ENCODE assay signal across 8 mouse cellular contexts in the genomic region with DNA sequence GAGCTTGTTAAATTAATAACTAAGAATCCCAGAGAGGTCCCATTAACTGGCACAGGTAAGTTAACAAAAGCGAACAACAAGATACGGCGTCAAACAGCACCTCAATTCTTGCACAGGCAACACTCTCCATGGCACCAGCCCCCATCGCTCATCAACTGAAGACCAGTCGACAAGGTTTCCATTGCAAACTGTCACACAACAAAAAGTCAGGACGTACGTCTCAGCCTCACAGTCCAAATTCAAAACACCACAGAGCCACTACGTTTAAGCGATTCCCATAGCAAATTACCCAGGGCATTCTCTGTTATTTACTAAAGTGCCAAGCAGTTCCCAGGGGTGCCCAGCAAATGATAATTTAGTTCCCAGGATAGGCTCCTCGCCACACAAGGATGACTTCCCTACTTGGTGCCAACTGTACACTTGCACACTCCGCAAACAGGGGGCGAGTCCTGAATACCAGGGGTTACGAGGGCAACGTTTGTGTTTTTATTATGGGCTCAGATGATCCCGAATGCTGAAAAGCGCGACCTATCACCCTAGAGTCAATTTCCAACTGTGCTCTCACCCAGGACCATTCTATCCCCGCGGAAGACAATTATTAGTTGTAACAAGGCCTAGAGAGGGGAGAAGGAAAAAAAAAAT. TPM values are rescaled to one million over a fixed set of nuclear protein-coding genes. Genes with fewer than 3 reads are reported as not detected.
DNase-seq lines count a peak whose midpoint lies in the region; ATAC-seq and TF ChIP-seq lines count a peak whose summit lies in the region.

No protein-coding gene starts in this region.

- H3K9me3 ChIP-seq in CH12.LX (replicated peaks; ENCODE audit: low read length): no peaks in the 10 kb centered on the region
- H3K9me3 ChIP-seq in heart, embryonic 10.5 days: no peaks in the 10 kb centered on the region
- no peaks in the 10 kb centered on the region for H3K9me3 ChIP-seq in kidney, embryonic 14.5 days (ENCODE audit: control insufficient read depth, low read length)
- H3K9me3 ChIP-seq in megakaryocyte, embryonic 14.5 days: no peaks in the 10 kb centered on the region

- H3K9ac ChIP-seq in CH12.LX (ENCODE audit: insufficient read depth, low read depth): peak overlapping the region; percentile 84
- peak overlapping the region; percentile 99 for H3K9ac ChIP-seq in kidney, embryonic 14.5 days (ENCODE audit: low read depth, low read length)

- peaks cover 10% of the 10 kb centered on the region for H3K27me3 ChIP-seq in CH12.LX (replicated peaks)
- no peaks in the 10 kb centered on the region for H3K27me3 ChIP-seq in heart, embryonic 10.5 days (ENCODE audit: insufficient read depth, poor library complexity, severe bottlenecking)
- no peaks in the 10 kb centered on the region for H3K27me3 ChIP-seq in kidney, embryonic 14.5 days (ENCODE audit: control insufficient read depth, insufficient read depth, low read length)
- peaks cover 4% of the 10 kb centered on the region for H3K27me3 ChIP-seq in megakaryocyte, embryonic 14.5 days (replicated peaks)

- TF ChIP-seq CTCF in CH12.LX (conservative IDR thresholded peaks at IDR 0.05 in 1 of 2, IDR thresholded peaks at IDR 0.05 in 1 of 2; ENCODE audit: low read depth in 2 of 2, low read length in 2 of 2): no peak

- peak overlapping the region; percentile 72 to 79 (median 76) for H3K4me3 ChIP-seq in CH12.LX (replicated peaks in 1 of 3; ENCODE audit: low read depth in 2 of 3, low read length in 2 of 3, poor library complexity in 1 of 3)
- H3K4me3 ChIP-seq in heart, embryonic 10.5 days: peak overlapping the region; percentile 97
- peak overlapping the region; percentile 97 for H3K4me3 ChIP-seq in kidney, embryonic 14.5 days (ENCODE audit: low read length)
- H3K4me3 ChIP-seq in megakaryocyte, embryonic 14.5 days (replicated peaks): peak overlapping the region; percentile 95

- in situ Hi-C loops in CH12.LX (cut with MboI; ENCODE audit: low pct_ligation_motif_present, low pct_unique_long_range_greater_than_20kb, low sequenced_read_pairs): no loop called here

- no peak overlapping the region for H3K27ac ChIP-seq in CH12.LX (ENCODE audit: insufficient read depth, low read depth)
- peak overlapping the region; percentile 100 for H3K27ac ChIP-seq in heart, embryonic 10.5 days
- peak overlapping the region; percentile 99 for H3K27ac ChIP-seq in kidney, embryonic 14.5 days (ENCODE audit: low read depth, low read length)

- TF ChIP-seq RAD21 in CH12.LX (IDR thresholded peaks at IDR 0.05; ENCODE audit: low read depth, low read length): no peak

- peak overlapping the region; percentile 100 for H3K4me2 ChIP-seq in CH12.LX (ENCODE audit: insufficient read depth, low read depth, poor library complexity, severe bottlenecking)
- H3K4me2 ChIP-seq in kidney, embryonic 14.5 days (replicated peaks; ENCODE audit: low read depth, low read length): peak overlapping the region; percentile 77

- peaks cover 0 to 4% of the 10 kb centered on the region in 2 experiments for H3K36me3 ChIP-seq in CH12.LX (replicated peaks in 1 of 2; ENCODE audit: control insufficient read depth in 1 of 2, insufficient read depth in 1 of 2, low read length in 1 of 2)
- no peaks in the 10 kb centered on the region for H3K36me3 ChIP-seq in heart, embryonic 10.5 days
- H3K36me3 ChIP-seq in kidney, embryonic 14.5 days (ENCODE audit: control insufficient read depth, insufficient read depth, low read length): no peaks in the 10 kb centered on the region
- H3K36me3 ChIP-seq in megakaryocyte, embryonic 14.5 days (replicated peaks; ENCODE audit: low read length): no peaks in the 10 kb centered on the region

- peak; percentile 49 for DNase-seq in adrenal gland, adult 2 months
- DNase-seq in adrenal gland, postnatal 4 days (ENCODE audit: low spot score in 2 of 2): no peak
- peak; percentile 9 for DNase-seq in CH12.LX (ENCODE audit: extremely low read depth)
- peak; percentile 21 to 38 for DNase-seq in cerebellum, postnatal 14 days
- peak; percentile 72 for DNase-seq in heart, embryonic 10.5 days (ENCODE audit: low spot score)
- DNase-seq in thymus, postnatal 0 days (ENCODE audit: low spot score): peak; percentile 25

- H3K79me2 ChIP-seq in CH12.LX (replicated peaks; ENCODE audit: control insufficient read depth, extremely low read depth, insufficient read depth, poor library complexity, severe bottlenecking): peaks cover 37% of the 10 kb centered on the region

- no peak for TF ChIP-seq EP300 in CH12.LX (IDR thresholded peaks at IDR 0.05; ENCODE audit: low read length)

- 1% methylated on average over 19 of the region's 19 CpGs for WGBS in heart, embryonic 10.5 days
- 1% methylated on average over 19 of the region's 19 CpGs for WGBS in kidney, embryonic 14.5 days

- no peak for ATAC-seq in kidney, embryonic 14.5 days (ENCODE audit: low FRiP score, low TSS enrichment)

- TF ChIP-seq POLR2A in CH12.LX (IDR thresholded peaks at IDR 0.05; ENCODE audit: low read depth, low read length): no peak

- dilution Hi-C loops in CH12.LX (cut with MboI; ENCODE audit: extremely low pct_ligation_motif_present, extremely low pct_unique_long_range_greater_than_20kb, low sequenced_read_pairs): no loop called here

- H3K4me1 ChIP-seq in CH12.LX (ENCODE audit: control insufficient read depth in 1 of 2, insufficient read depth in 2 of 2): peaks cover 2 to 37% of the 10 kb centered on the region in 2 experiments; a peak in 2 of 4 replicates
- peaks cover 16% of the 10 kb centered on the region; the same call in 1 of the 2 replicates for H3K4me1 ChIP-seq in heart, embryonic 10.5 days
- peaks cover 20% of the 10 kb centered on the region for H3K4me1 ChIP-seq in kidney, embryonic 14.5 days (ENCODE audit: control insufficient read depth, insufficient read depth, low read length)
- peaks cover 17% of the 10 kb centered on the region for H3K4me1 ChIP-seq in megakaryocyte, embryonic 14.5 days

TF ChIP-seq in CH12.LX, 34 proteins besides CTCF, POLR2A, EP300 and RAD21:
- no peak for TF ChIP-seq PAX5 (IDR thresholded peaks at IDR 0.05; ENCODE audit: low read length)
- no peak for TF ChIP-seq SMC3 (IDR thresholded peaks at IDR 0.05; ENCODE audit: low read depth, low read length)
- TF ChIP-seq MEF2A (IDR thresholded peaks at IDR 0.05; ENCODE audit: borderline replicate concordance, low read depth, low read length): no peak
- TF ChIP-seq JUND (conservative IDR thresholded peaks at IDR 0.05; ENCODE audit: low read depth, low read length): no peak
- TF ChIP-seq MAX (IDR thresholded peaks at IDR 0.05; ENCODE audit: low read length): no peak
- TF ChIP-seq HCFC1 (IDR thresholded peaks at IDR 0.05; ENCODE audit: low read depth, low read length): no peak
- TF ChIP-seq IRF4 (IDR thresholded peaks at IDR 0.05; ENCODE audit: low read depth, low read length): no peak
- TF ChIP-seq TCF12 (IDR thresholded peaks at IDR 0.05; ENCODE audit: low read depth, low read length): no peak
TF ChIP-seq in CH12.LX: peak in this region for 0.

RNA-seq across cellular contexts. Expression of a gene that starts 1.0 kb away (rescaled TPM):
- total RNA-seq in adrenal gland, adult 2 months (2021): 10 to 100 TPM; 71.1 to 71.2 TPM
- polyA plus RNA-seq in adrenal gland, adult 2 months (2012; rRNA removed): 27.1 and 44.6 TPM in 2 replicates
- total RNA-seq in adrenal gland, postnatal 4 days (2021): 10 to 100 TPM; 87.0 to 90.5 TPM
- total RNA-seq in CH12.LX (2012; rRNA removed) (12.4 and 13.2 TPM in 2 replicates), CH12.LX (2014; rRNA removed) (13.3 and 13.7 TPM in 2 replicates)
- 13.4 and 15.6 TPM in 2 replicates for polyA plus RNA-seq in CH12.LX (2012; ENCODE audit: insufficient read length, low read depth)
- polyA plus RNA-seq in heart, embryonic 10.5 days (2016; fragmentation: Nextera tagmentation; extraction: Ambion mirVana): 19.3 and 24.4 TPM in 2 replicates
- 32.6 and 49.7 TPM in 2 replicates for polyA plus RNA-seq in kidney, embryonic 14.5 days (2014; fragmentation: Nextera tagmentation; extraction: Ambion mirVana)
- 4.0 and 5.0 TPM in 2 replicates for polyA plus RNA-seq in megakaryocyte, embryonic 14.5 days (2012; ENCODE audit: insufficient read depth, low replicate concordance)
- polyA plus RNA-seq in thymus, postnatal 0 days (2015; fragmentation: Nextera tagmentation; extraction: Ambion mirVana): 20.0 and 22.0 TPM in 2 replicates

Comparison
In these comparisons a context has a peak if more than half of its experiments do, and no peak if none do; other contexts are left out.
1. DNase-seq: peak in adrenal gland, adult 2 months (single experiment), CH12.LX (single experiment), cerebellum, postnatal 14 days (2 of 2), heart, embryonic 10.5 days (single experiment) and thymus, postnatal 0 days (single experiment); none in adrenal gland, postnatal 4 days (0 of 2).
2. Peak in every context shown above with its lines, with median percentiles within 50 percentile points of each other: H3K4me3 ChIP-seq.